In genomic region chr5:28399451-28400115, GRCm38 (mm10) we compare ENCODE assay signal across 18 mouse cellular contexts.
DNase-seq lines count a peak whose midpoint lies in the region; ATAC-seq and TF ChIP-seq lines count a peak whose summit lies in the region.
"Had no signal": no experiment of that assay in that cellular context is flagged by ENCODE, and none has a peak within 500 bp of the region (broad histone marks: within the 10 kb centered on the region; RNA-seq: fewer than 3 reads in every experiment).

No protein-coding gene starts in this region.

- peaks cover 50% of the 10 kb centered on the region for H3K36me3 ChIP-seq in heart, adult 2 months (ENCODE audit: control insufficient read depth, insufficient read depth, low read length)
- H3K36me3 ChIP-seq in E14TG2a.4 (ENCODE audit: insufficient read depth, low read length), result peaks cover 52% of the 10 kb centered on the region
- peaks cover 43% of the 10 kb centered on the region for H3K36me3 ChIP-seq in intestine, embryonic 14.5 days (ENCODE audit: control insufficient read depth, insufficient read depth, low read length)
- H3K36me3 ChIP-seq in stomach, embryonic 14.5 days (ENCODE audit: control insufficient read depth, insufficient read depth, low read length), result 0 out of 2 replicates have a peak, but pooled peaks cover 4% of the 10 kb centered on the region

- H3K27ac ChIP-seq in heart, adult 2 months, result no peak overlapping the region; the same call in none of the 2 replicates
- H3K27ac ChIP-seq in intestine, embryonic 14.5 days (ENCODE audit: low read depth), result 0 out of 2 replicates have a peak overlapping the region, but pooled peaks have one; percentile 6
- peak overlapping the region; percentile 41; the same call in 1 of the 2 replicates for H3K27ac ChIP-seq in stomach, embryonic 14.5 days (ENCODE audit: low read length)
- H3K27ac ChIP-seq: hindbrain, embryonic 15.5 days; limb, embryonic 15.5 days; liver, embryonic 15.5 days; midbrain, embryonic 12.5 days had no signal

- 0 out of 2 replicates have a peak, but pooled peaks have one; percentile 36 for ATAC-seq in intestine, embryonic 14.5 days (replicated peaks; ENCODE audit: low FRiP score, low TSS enrichment, low read depth)
- ATAC-seq in stomach, embryonic 14.5 days (ENCODE audit: insufficient number of reproducible peaks, insufficient read depth, low FRiP score, low read depth), result peak; percentile 69; the same call in 1 of the 2 replicates
- ATAC-seq: forebrain, embryonic 14.5 days; lung, postnatal 0 days had no signal

- TF ChIP-seq POLR2A in heart, adult 2 months (IDR thresholded peaks at IDR 0.05; ENCODE audit: insufficient read depth, low read depth, low read length), result no peak

- H3K4me1 ChIP-seq in heart, adult 2 months (ENCODE audit: control insufficient read depth, insufficient read depth, low read length), result peaks cover 15% of the 10 kb centered on the region
- peaks cover 83% of the 10 kb centered on the region for H3K4me1 ChIP-seq in E14TG2a.4 (replicated peaks; ENCODE audit: low read depth, low read length)
- H3K4me1 ChIP-seq in intestine, embryonic 14.5 days (replicated peaks; ENCODE audit: control insufficient read depth, insufficient read depth, low read length), result peaks cover 13% of the 10 kb centered on the region; the same call in 1 of the 2 replicates
- H3K4me1 ChIP-seq in stomach, embryonic 14.5 days (ENCODE audit: control insufficient read depth, insufficient read depth, low read length), result peaks cover 7% of the 10 kb centered on the region; the same call in 1 of the 2 replicates
- H3K4me1 ChIP-seq: limb, embryonic 15.5 days; liver, embryonic 15.5 days had no signal

- WGBS in heart, adult 2 months, result 51% methylated on average over 2 of the region's 2 CpGs
- 68% methylated on average over 2 of the region's 2 CpGs for WGBS in intestine, embryonic 14.5 days
- 57% methylated on average over 2 of the region's 2 CpGs for WGBS in stomach, embryonic 14.5 days

- H3K27me3 ChIP-seq in heart, adult 2 months (ENCODE audit: control insufficient read depth, insufficient read depth, low read length), result no peaks in the 10 kb centered on the region
- H3K27me3 ChIP-seq in E14TG2a.4 (ENCODE audit: insufficient read depth, low read length), result no peaks in the 10 kb centered on the region
- no peaks in the 10 kb centered on the region for H3K27me3 ChIP-seq in intestine, embryonic 14.5 days (replicated peaks; ENCODE audit: control insufficient read depth, insufficient read depth, low read length)
- no peaks in the 10 kb centered on the region for H3K27me3 ChIP-seq in stomach, embryonic 14.5 days (ENCODE audit: control insufficient read depth, insufficient read depth, low read length)
- H3K27me3 ChIP-seq: hindbrain, embryonic 15.5 days; limb, embryonic 15.5 days; liver, embryonic 15.5 days; midbrain, embryonic 12.5 days had no signal

- peaks cover 2% of the 10 kb centered on the region for H3K79me2 ChIP-seq in heart, adult 2 months (replicated peaks; ENCODE audit: control insufficient read depth, insufficient read depth, low read length)

- DNase-seq in heart, adult 11 months, result peak; percentile 79
- no peak for DNase-seq in heart, adult 2 months
- no peak for DNase-seq in intestine, embryonic 14.5 days (ENCODE audit: low spot score)
- DNase-seq in frontal cortex, postnatal 25 days (ENCODE audit: low spot score in 2 of 2), result no peak
- no peak for DNase-seq in left cerebral cortex, postnatal 14 days (ENCODE audit: low spot score in 2 of 2)
- DNase-seq: adrenal gland, postnatal 10 days; cerebellum, adult 9-10 months; kidney, postnatal 14 days; spleen, adult 18-20 months; thymus, postnatal 14 days had no signal

- no peak for TF ChIP-seq CTCF in heart, adult 2 months (IDR thresholded peaks at IDR 0.05)
- no peak for TF ChIP-seq CTCF in E14TG2a.4 (conservative IDR thresholded peaks at IDR 0.05; ENCODE audit: low read length)

- no peak overlapping the region for H3K4me3 ChIP-seq in heart, adult 2 months
- peak overlapping the region; percentile 37 for H3K4me3 ChIP-seq in E14TG2a.4 (replicated peaks; ENCODE audit: low read length)
- H3K4me3 ChIP-seq in intestine, embryonic 14.5 days (ENCODE audit: low read depth, low read length), result no peak overlapping the region
- no peak overlapping the region for H3K4me3 ChIP-seq in stomach, embryonic 14.5 days (ENCODE audit: low read depth, low read length)
- H3K4me3 ChIP-seq: hindbrain, embryonic 15.5 days; limb, embryonic 15.5 days; liver, embryonic 15.5 days; midbrain, embryonic 12.5 days had no signal

- H3K9me3 ChIP-seq in E14TG2a.4 (ENCODE audit: low read length), result no peaks in the 10 kb centered on the region
- no peaks in the 10 kb centered on the region for H3K9me3 ChIP-seq in intestine, embryonic 14.5 days (ENCODE audit: control insufficient read depth, low read length)
- no peaks in the 10 kb centered on the region for H3K9me3 ChIP-seq in stomach, embryonic 14.5 days (ENCODE audit: control insufficient read depth, low read depth, low read length)
- H3K9me3 ChIP-seq: hindbrain, embryonic 15.5 days; limb, embryonic 15.5 days; liver, embryonic 15.5 days; midbrain, embryonic 12.5 days had no signal

- TF ChIP-seq EP300 in heart, adult 2 months (IDR thresholded peaks at IDR 0.05; ENCODE audit: insufficient read depth, low read depth, low read length), result no peak

- H3K9ac ChIP-seq in heart, adult 2 months (ENCODE audit: low read depth, low read length), result no peak overlapping the region
- H3K9ac ChIP-seq in intestine, embryonic 14.5 days (ENCODE audit: low read length), result no peak overlapping the region
- H3K9ac ChIP-seq in stomach, embryonic 14.5 days (replicated peaks; ENCODE audit: low read depth, low read length), result no peak overlapping the region
- H3K9ac ChIP-seq: hindbrain, embryonic 15.5 days; limb, embryonic 15.5 days; liver, embryonic 15.5 days; midbrain, embryonic 12.5 days had no signal

- no peak overlapping the region for H3K4me2 ChIP-seq in intestine, embryonic 14.5 days (ENCODE audit: low read length)
- no peak overlapping the region for H3K4me2 ChIP-seq in stomach, embryonic 14.5 days (replicated peaks; ENCODE audit: low read depth, low read length)
- H3K4me2 ChIP-seq: hindbrain, embryonic 15.5 days; limb, embryonic 15.5 days; liver, embryonic 15.5 days; midbrain, embryonic 12.5 days had no signal

- intact Hi-C loops in heart, adult 2 months (cut with DNase I), result no loop called here
- intact Hi-C loops in left cerebral cortex, postnatal 14 days (cut with DNase I), result no loop called here
